Mouse (Mus musculus) heart, embryonic 16.5 days (tissue): ENCODE results near the gene Jmy. TPM values are rescaled to one million over a fixed set of nuclear protein-coding genes. Genes with fewer than 3 reads are reported as not detected.
"Not testable (repeated sequence)": the region's sequence is repeated elsewhere in the genome, so short reads cannot be mapped to it uniquely, and the experiment has no call there.

Experiments used
- ATAC-seq: fragments of 200-750 bp; cut with Nextera tagmentation; replicated peaks from 2 replicates; pipeline ENCODE4 v1.8.0; 2017; ENCODE audit warnings: moderate number of reproducible peaks; ENCODE audit not compliant: insufficient read depth, low FRiP score; ENCODE audit errors: extremely low read depth
- H3K27ac ChIP-seq: fragments of 300-500 bp; sonication (generic); 2 replicates; pipeline ENCODE4 v1.5.1; 2014; ENCODE audit warnings: mild to moderate bottlenecking, low read length, control low read depth, moderate library complexity
- H3K27me3 ChIP-seq: fragments of 300-500 bp; sonication (generic); 2 replicates; pipeline ENCODE4 v1.6.1; 2014; ENCODE audit warnings: low read length, mixed read lengths; ENCODE audit not compliant: control insufficient read depth, insufficient read depth
- H3K36me3 ChIP-seq: fragments of 300-500 bp; sonication (generic); 2 replicates; pipeline ENCODE4 v1.6.1; 2014; ENCODE audit not compliant: control insufficient read depth, insufficient read depth
- H3K4me1 ChIP-seq: fragments of 300-500 bp; sonication (generic); 2 replicates; pipeline ENCODE4 v1.6.1; 2014; ENCODE audit warnings: low read length, mixed read lengths; ENCODE audit not compliant: control insufficient read depth, insufficient read depth
- H3K4me2 ChIP-seq: fragments of 300-500 bp; sonication (generic); 2 replicates; pipeline ENCODE4 v1.6.1; 2014; ENCODE audit warnings: low read depth, mild to moderate bottlenecking, control low read depth, low read length
- H3K4me3 ChIP-seq: fragments of 300-500 bp; sonication (generic); 2 replicates; pipeline ENCODE4 v1.5.1; 2014; ENCODE audit warnings: mild to moderate bottlenecking, control low read depth, low read length
- H3K9ac ChIP-seq: fragments of 300-500 bp; sonication (generic); 2 replicates; pipeline ENCODE4 v1.6.1; 2014; ENCODE audit warnings: low read length, control low read depth
- H3K9me3 ChIP-seq: fragments of 300-500 bp; sonication (generic); replicated peaks from 2 replicates; pipeline ENCODE4 v1.6.1; 2016; ENCODE audit warnings: low read length; ENCODE audit not compliant: control insufficient read depth
- WGBS: fragments of 180-500 bp; shearing (Covaris S2); extraction: QIAGEN DNeasy Blood & Tissue Kit; methylation state at CpG from one replicate; pipeline ENCODE4 v1.1.7; 2014; 5-methylcytosine and 5-hydroxymethylcytosine counted together
- polyA plus RNA-seq: library from polyadenylated mRNA; unstranded; fragments of >200 nt; fragmentation: Nextera tagmentation; extraction: Ambion mirVana; gene quantifications from 2 replicates; pipeline ENCODE4 v1.2.1, GENCODE M21; 2015

Jmy gene
- polyA plus RNA-seq, 1 experiment from 2014 or later, result 3.7 TPM

GRCm38 (mm10) chr13:93510447-93511180 lies 11.0 kb upstream of the Jmy start:
- WGBS, result 62% methylated on average over 16 of the region's 16 CpGs
- Histone ChIP-seq H3K9me3 (no peaks in the 10 kb centered on the region), H3K4me1 (no peaks in the 10 kb centered on the region), H3K27ac (no peak overlapping the region), H3K27me3 (no peaks in the 10 kb centered on the region), H3K4me3 (no peak overlapping the region), H3K4me2 (no peak overlapping the region), H3K9ac (no peak overlapping the region), H3K36me3 (no peaks in the 10 kb centered on the region)
- ATAC-seq, result no peak

- H3K4me3 ChIP-seq, H3K9ac ChIP-seq, H3K9me3 ChIP-seq, ATAC-seq, H3K4me1 ChIP-seq, H3K27ac ChIP-seq, H3K27me3 ChIP-seq, H3K36me3 ChIP-seq, H3K4me2 ChIP-seq: not testable (repeated sequence)
- WGBS, result 81% methylated on average over 5 of the region's 5 CpGs
Observed at GRCm38 (mm10) chr13:93506920-93507319, 7.3 kb upstream of the Jmy start.

- H3K4me1 ChIP-seq, result peaks cover 7% of the 10 kb centered on the region
- no peak overlapping the region for H3K4me2 ChIP-seq
- ATAC-seq, result no peak
- H3K9me3 ChIP-seq, result no peaks in the 10 kb centered on the region
- H3K27me3 ChIP-seq, result no peaks in the 10 kb centered on the region
- no peak overlapping the region for H3K9ac ChIP-seq
- WGBS, result 48% methylated on average over 4 of the region's 4 CpGs
- no peak overlapping the region for H3K4me3 ChIP-seq
- no peak overlapping the region for H3K27ac ChIP-seq
- H3K36me3 ChIP-seq, result no peaks in the 10 kb centered on the region
Observed at GRCm38 (mm10) chr13:93501724-93502123, 2.1 kb upstream of the Jmy start.

- no peaks in the 10 kb centered on the region for H3K9me3 ChIP-seq
- no peaks in the 10 kb centered on the region for H3K27me3 ChIP-seq
- ATAC-seq, result no peak
- peak overlapping the region; percentile 94 for H3K4me3 ChIP-seq
- peak overlapping the region; percentile 85 for H3K9ac ChIP-seq
- peaks cover 13% of the 10 kb centered on the region for H3K4me1 ChIP-seq
- no peaks in the 10 kb centered on the region for H3K36me3 ChIP-seq
- H3K27ac ChIP-seq, result peak overlapping the region; percentile 92
- peak overlapping the region; percentile 73 for H3K4me2 ChIP-seq
- WGBS, result 10% methylated on average over 12 of the region's 12 CpGs
Observed at GRCm38 (mm10) chr13:93499973-93500633, 495 bp upstream of the Jmy start.

- ATAC-seq, result peak; percentile 24
- Histone ChIP-seq H3K9me3 (no peaks in the 10 kb centered on the region), H3K27me3 (no peaks in the 10 kb centered on the region), H3K4me3 (peak overlapping the region; percentile 94), H3K9ac (peak overlapping the region; percentile 99), H3K27ac (peak overlapping the region; percentile 98), H3K36me3 (peaks cover under 1% of the 10 kb centered on the region; the same call in 1 of the 2 replicates), H3K4me1 (peaks cover 17% of the 10 kb centered on the region), H3K4me2 (peak overlapping the region; percentile 73)
- WGBS, result under 1% methylated on average over 94 of the region's 94 CpGs
Observed at GRCm38 (mm10) chr13:93498211-93499166, 1.1 kb downstream of the Jmy start.

- H3K27me3 ChIP-seq, result no peaks in the 10 kb centered on the region
- no peak overlapping the region for H3K27ac ChIP-seq
- H3K36me3 ChIP-seq, result peaks cover 3% of the 10 kb centered on the region; the same call in 1 of the 2 replicates
- no peaks in the 10 kb centered on the region for H3K9me3 ChIP-seq
- WGBS, result 22% methylated on average over 1 of the region's 1 CpGs
- peak overlapping the region; percentile 99 for H3K9ac ChIP-seq
- peak overlapping the region; percentile 50 for H3K4me3 ChIP-seq
- H3K4me1 ChIP-seq, result peaks cover 17% of the 10 kb centered on the region
- ATAC-seq, result no peak
- peak overlapping the region; percentile 73 for H3K4me2 ChIP-seq
Observed at GRCm38 (mm10) chr13:93496977-93497376, 2.6 kb downstream of the Jmy start.

GRCm38 (mm10) chr13:93488510-93488909 lies 11.1 kb downstream of the Jmy start:
- Histone ChIP-seq H3K4me3 (no peak overlapping the region), H3K4me2 (no peak overlapping the region), H3K27me3 (no peaks in the 10 kb centered on the region), H3K27ac (no peak overlapping the region), H3K4me1 (peaks cover 13% of the 10 kb centered on the region), H3K36me3 (peaks cover 7% of the 10 kb centered on the region; the same call in 1 of the 2 replicates), H3K9me3 (peaks cover 3% of the 10 kb centered on the region; the same call in 1 of the 2 replicates), H3K9ac (no peak overlapping the region)
- ATAC-seq, result no peak
- WGBS, result 73% methylated on average over 2 of the region's 2 CpGs

GRCm38 (mm10) chr13:93487734-93488133 lies 11.9 kb downstream of the Jmy start:
- no peak for ATAC-seq
- H3K27ac ChIP-seq, result no peak overlapping the region
- peaks cover 3% of the 10 kb centered on the region; the same call in 1 of the 2 replicates for H3K9me3 ChIP-seq
- H3K27me3 ChIP-seq, result no peaks in the 10 kb centered on the region
- WGBS, result 86% methylated on average over 8 of the region's 8 CpGs
- H3K36me3 ChIP-seq, result peaks cover 4% of the 10 kb centered on the region; the same call in 1 of the 2 replicates
- no peak overlapping the region for H3K9ac ChIP-seq
- peaks cover 13% of the 10 kb centered on the region for H3K4me1 ChIP-seq
- H3K4me2 ChIP-seq, result no peak overlapping the region
- H3K4me3 ChIP-seq, result no peak overlapping the region
